Mouse (Mus musculus): ENCODE data around the gene Mcat. TPM values are rescaled to one million over a fixed set of nuclear protein-coding genes. Genes with fewer than 3 reads are reported as not detected.
"Not testable (repeated sequence)": the region's sequence is repeated elsewhere in the genome, so short reads cannot be mapped to it uniquely, and the experiment has no call there.

The Mcat gene
- polyA plus RNA-seq, 1 experiment from 2014 or later: 52.7 TPM

DNA sequence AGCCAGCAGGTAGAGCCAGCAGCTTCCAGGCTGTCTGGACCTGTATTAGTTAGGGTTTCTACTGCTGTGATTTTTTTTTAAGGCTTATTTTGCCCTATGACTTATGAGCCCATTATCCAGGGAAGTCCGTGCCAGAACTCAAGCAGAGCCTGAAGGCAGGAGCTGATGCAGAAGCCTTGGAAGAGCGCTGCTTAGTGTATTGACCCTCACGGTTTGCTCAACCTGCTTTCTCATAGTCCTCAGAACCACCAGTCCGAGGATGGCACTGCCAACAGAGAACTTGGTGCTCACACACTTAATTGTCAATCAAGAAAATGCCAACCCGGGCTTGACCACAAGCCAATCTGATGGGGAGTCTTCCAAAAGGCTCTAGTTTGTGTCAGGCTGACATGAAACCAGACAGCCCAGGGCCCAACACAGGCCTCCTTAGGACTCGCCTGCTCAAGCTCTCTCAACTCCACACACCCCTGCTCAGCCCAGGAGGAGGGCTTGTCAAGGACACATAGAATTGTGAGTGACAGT is 42.7 kb downstream of the Mcat start:
- WGBS: 80% methylated on average over 6 of the region's 6 CpGs
- Histone ChIP-seq H3K4me3 (no peak overlapping the region), H3K4me2 (replicated peaks) (no peak overlapping the region), H3K27ac (no peak overlapping the region), H3K36me3 (no peaks in the 10 kb centered on the region), H3K27me3 (peaks cover 21% of the 10 kb centered on the region), H3K4me1 (peaks cover 17% of the 10 kb centered on the region; the same call in 1 of the 2 replicates), H3K9me3 (no peaks in the 10 kb centered on the region), H3K9ac (no peak overlapping the region)
- no peak for ATAC-seq (ENCODE audit: insufficient number of reproducible peaks, insufficient read depth, low FRiP score, low TSS enrichment)

DNA sequence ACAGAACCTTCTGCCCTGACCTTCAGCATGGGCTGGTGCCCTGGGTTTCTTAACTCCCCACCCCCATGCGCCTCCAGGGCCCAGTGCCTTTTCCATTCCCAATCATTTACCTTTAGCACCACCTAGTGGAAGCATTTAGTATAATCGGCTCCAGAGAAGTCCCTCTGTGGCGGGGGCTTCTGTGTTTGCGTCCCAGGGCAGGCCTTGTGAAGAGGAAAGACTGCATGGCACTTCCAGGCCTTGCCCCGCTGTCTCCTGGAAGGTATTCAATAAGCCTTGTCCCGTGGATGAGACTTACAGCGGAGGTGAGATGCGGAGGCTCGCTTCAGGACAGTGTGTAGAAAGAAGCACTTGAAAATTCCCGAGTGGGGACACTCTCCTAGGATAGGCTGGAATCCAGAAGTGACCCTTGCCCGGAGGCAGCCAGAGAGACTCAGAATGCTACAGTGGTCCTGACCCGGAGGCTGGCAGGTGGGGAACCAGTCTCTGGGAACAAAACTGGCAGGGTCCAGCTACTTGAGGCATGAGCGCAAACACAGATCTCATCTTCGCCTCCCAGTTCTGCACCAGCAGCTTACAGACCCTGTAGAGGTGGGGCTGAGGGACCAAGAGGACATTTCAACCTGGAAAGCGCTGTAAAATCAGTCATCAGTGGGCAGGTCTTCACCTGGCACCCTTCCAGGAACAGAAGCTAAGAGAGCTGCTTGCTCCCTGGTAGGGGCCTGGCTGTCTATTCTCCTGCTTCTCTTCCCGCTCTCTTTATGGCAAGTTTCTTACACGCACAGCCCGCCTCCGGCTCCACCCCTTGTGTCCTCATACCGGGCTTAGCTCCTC is 45.2 kb downstream of the Mcat start:
- WGBS: 35% methylated on average over 20 of the region's 20 CpGs
- Histone ChIP-seq H3K27me3 (0 out of 2 replicates have a peak, but pooled peaks cover 3% of the 10 kb centered on the region), H3K4me2 (replicated peaks) (peak overlapping the region; percentile 34), H3K36me3 (no peaks in the 10 kb centered on the region), H3K9me3 (no peaks in the 10 kb centered on the region), H3K9ac (0 out of 2 replicates have a peak overlapping the region, but pooled peaks have one; percentile 24), H3K4me1 (peaks cover 12% of the 10 kb centered on the region; the same call in 1 of the 2 replicates), H3K4me3 (no peak overlapping the region), H3K27ac (no peak overlapping the region)
- ATAC-seq (ENCODE audit: insufficient number of reproducible peaks, insufficient read depth, low FRiP score, low TSS enrichment): peak; percentile 76; the same call in 1 of the 2 replicates

GRCm38 (mm10) chr15:83515018-83515417 is 48.6 kb downstream of the Mcat start:
- no peak overlapping the region for H3K4me3 ChIP-seq
- ATAC-seq (ENCODE audit: insufficient number of reproducible peaks, insufficient read depth, low FRiP score, low TSS enrichment): no peak
- 68% methylated on average over 5 of the region's 5 CpGs for WGBS

DNA sequence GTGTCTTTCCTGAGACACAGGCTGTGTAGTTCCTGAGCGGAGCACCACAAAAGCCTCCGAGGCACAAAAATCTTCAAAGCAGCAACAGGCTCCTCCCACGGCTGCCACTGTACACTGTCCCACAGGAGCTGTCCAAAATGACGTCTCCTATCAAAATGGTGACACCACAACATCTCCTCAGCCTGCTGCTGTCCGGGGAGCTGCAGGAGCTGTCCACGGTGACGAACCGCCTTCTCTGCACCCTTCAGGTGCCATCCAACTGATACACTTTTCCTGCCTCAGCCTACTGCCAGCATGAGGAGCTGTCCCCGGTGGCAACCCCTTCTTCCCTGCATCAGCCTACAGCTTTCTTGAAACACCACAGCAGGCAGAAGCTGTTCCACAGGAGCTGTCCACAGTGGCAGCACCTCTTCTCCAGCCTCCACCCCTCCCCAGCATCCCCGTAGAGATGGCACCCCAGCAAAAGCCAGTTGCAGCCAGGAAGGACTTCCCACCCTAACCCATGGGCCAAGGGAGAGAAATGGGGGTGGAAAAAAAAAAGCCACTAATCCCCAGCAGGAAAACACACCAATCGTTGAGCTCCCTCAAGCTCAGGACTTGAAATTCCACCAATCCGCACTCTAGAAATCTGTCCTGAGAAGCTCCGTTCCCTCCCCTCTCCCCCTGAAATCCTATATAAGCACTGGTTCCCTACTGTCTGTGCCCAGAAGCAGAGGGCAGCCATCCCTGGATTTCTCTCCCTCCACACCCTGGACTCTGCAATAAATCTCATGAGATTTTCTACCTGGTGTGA is 50.9 kb downstream of the Mcat start:
- Histone ChIP-seq H3K4me1 (peaks cover 8% of the 10 kb centered on the region; the same call in 1 of the 2 replicates), H3K27me3 (no peaks in the 10 kb centered on the region), H3K27ac (no peak overlapping the region), H3K4me3 (no peak overlapping the region), H3K9ac (no peak overlapping the region), H3K9me3 (no peaks in the 10 kb centered on the region), H3K36me3 (no peaks in the 10 kb centered on the region), H3K4me2 (replicated peaks) (no peak overlapping the region)
- WGBS: 73% methylated on average over 13 of the region's 13 CpGs
- no peak for ATAC-seq (ENCODE audit: insufficient number of reproducible peaks, insufficient read depth, low FRiP score, low TSS enrichment)

More at GRCm38 (mm10) chr15:83515018-83515417, 48.6 kb downstream of the Mcat start:
- Histone ChIP-seq H3K4me1 (peaks cover 14% of the 10 kb centered on the region; the same call in 1 of the 2 replicates), H3K36me3 (no peaks in the 10 kb centered on the region), H3K27ac (no peak overlapping the region), H3K9me3 (no peaks in the 10 kb centered on the region), H3K9ac (no peak overlapping the region), H3K4me2 (replicated peaks) (no peak overlapping the region), H3K27me3 (no peaks in the 10 kb centered on the region)

GRCm38 (mm10) chr15:83510805-83511405 is 52.7 kb downstream of the Mcat start, which contains the start of gene Ttll1:
Ttll1 (minus strand) TSS chr15:83510893.
- Histone ChIP-seq H3K27me3 (no peaks in the 10 kb centered on the region), H3K9ac (peak within 1 kb of the TSS; percentile 59), H3K27ac (0 out of 2 replicates have a peak within 1 kb of the TSS, but pooled peaks have one; percentile 46), H3K4me3 (peak within 1 kb of the TSS; percentile 59), H3K4me1 (peaks cover 7% of the 10 kb centered on the region; the same call in 1 of the 2 replicates), H3K36me3 (no peaks in the 10 kb centered on the region), H3K4me2 (replicated peaks) (peak within 1 kb of the TSS; percentile 85), H3K9me3 (no peaks in the 10 kb centered on the region)
- peak; percentile 92 for ATAC-seq (ENCODE audit: insufficient number of reproducible peaks, insufficient read depth, low FRiP score, low TSS enrichment)
- 11% methylated on average over 41 of the region's 41 CpGs for WGBS

DNA sequence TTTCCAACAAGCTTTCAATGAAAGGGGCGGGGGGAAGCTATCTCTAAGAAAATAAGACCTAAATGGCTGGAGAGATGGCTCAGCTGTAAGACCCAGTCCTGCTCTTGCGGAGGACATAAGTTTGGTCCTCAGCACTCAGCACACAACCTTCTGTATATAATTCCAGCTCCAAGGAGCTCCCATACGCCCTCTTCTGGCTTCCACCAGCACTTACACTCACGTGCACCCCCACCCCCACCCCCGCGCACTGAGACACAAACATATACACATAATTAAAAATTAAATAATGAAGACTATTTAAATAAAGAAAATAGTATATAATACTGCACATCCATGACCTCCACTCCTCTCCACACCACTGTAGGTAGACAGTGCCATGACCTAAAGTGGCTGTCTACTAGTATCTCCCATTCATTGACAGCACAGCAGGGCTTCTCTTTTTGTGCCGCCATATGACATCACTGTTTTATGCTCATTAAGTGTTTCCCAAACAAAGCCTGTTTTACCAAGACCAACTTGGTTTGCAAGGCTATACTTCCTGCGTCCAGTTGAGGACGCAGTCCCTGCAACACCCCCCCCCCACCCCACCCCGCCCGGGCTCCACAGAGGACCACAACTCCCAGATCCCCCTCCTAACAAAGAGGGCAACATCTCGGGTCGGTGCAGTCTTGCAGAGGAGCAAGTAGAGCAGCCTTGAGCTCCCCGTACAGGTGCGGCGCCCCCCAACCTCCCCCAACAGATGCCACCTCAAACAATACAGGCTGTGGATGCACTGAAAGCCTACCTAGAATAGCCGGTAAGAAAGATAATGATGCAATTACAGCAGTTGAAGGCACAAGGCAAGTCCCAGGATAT is 53.4 kb downstream of the Mcat start:
- peak; percentile 66 for ATAC-seq (ENCODE audit: insufficient number of reproducible peaks, insufficient read depth, low FRiP score, low TSS enrichment)
- peaks cover 7% of the 10 kb centered on the region; the same call in 1 of the 2 replicates for H3K4me1 ChIP-seq
- H3K4me2 ChIP-seq (replicated peaks): peak overlapping the region; percentile 85
- peak overlapping the region; percentile 59 for H3K4me3 ChIP-seq
- no peaks in the 10 kb centered on the region for H3K9me3 ChIP-seq
- H3K27me3 ChIP-seq: no peaks in the 10 kb centered on the region
- H3K36me3 ChIP-seq: peaks cover 7% of the 10 kb centered on the region; the same call in 1 of the 2 replicates
- 28% methylated on average over 17 of the region's 17 CpGs for WGBS
- peak overlapping the region; percentile 59 for H3K9ac ChIP-seq
- H3K27ac ChIP-seq: 0 out of 2 replicates have a peak overlapping the region, but pooled peaks have one; percentile 46

- H3K27me3 ChIP-seq; H3K9me3 ChIP-seq; ATAC-seq (ENCODE audit: insufficient number of reproducible peaks, insufficient read depth, low FRiP score, low TSS enrichment); H3K4me3 ChIP-seq; H3K4me1 ChIP-seq; H3K9ac ChIP-seq; H3K27ac ChIP-seq; H3K4me2 ChIP-seq (replicated peaks): not testable (repeated sequence)
- H3K36me3 ChIP-seq: peaks cover 52% of the 10 kb centered on the region
- 78% methylated on average over 6 of the region's 6 CpGs for WGBS
Measured at GRCm38 (mm10) chr15:83501483-83501882, 62.1 kb downstream of the Mcat start.

- Histone ChIP-seq H3K9ac (no peak overlapping the region), H3K4me2 (replicated peaks) (no peak overlapping the region), H3K27ac (no peak overlapping the region), H3K4me1 (no peaks in the 10 kb centered on the region), H3K27me3 (no peaks in the 10 kb centered on the region), H3K9me3 (no peaks in the 10 kb centered on the region), H3K4me3 (no peak overlapping the region), H3K36me3 (peaks cover 57% of the 10 kb centered on the region)
- no peak for ATAC-seq (ENCODE audit: insufficient number of reproducible peaks, insufficient read depth, low FRiP score, low TSS enrichment)
- 49% methylated on average over 3 of the region's 3 CpGs for WGBS
Measured at GRCm38 (mm10) chr15:83500352-83500751, 63.2 kb downstream of the Mcat start.

DNA sequence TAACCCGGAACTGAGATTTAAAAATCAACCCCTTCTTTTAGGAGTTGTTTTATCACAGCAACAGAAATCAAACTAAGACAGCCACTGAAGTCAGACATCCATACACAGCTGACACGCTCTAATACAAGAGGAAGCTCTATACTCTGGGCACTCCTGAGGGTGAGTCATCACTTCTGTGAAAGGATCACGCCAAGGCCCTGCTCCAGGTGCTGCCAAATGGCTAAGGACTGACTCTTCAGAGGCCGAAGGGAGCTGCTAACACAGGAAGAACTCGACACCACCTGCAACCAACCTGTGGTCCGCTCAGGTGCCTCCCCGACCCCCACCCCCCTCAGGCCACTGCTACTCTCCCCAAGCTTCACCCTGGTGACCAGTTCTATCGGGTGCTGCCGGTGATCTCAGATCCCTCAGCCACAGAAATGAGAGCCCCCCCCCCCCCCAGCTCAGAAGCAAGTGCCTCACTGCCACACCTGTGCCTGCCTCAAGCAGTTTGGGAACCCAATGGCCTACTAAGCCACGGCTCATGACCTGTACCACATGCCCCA is 64.3 kb downstream of the Mcat start:
- H3K9ac ChIP-seq: no peak overlapping the region
- 89% methylated on average over 10 of the region's 10 CpGs for WGBS
- peaks cover 63% of the 10 kb centered on the region for H3K36me3 ChIP-seq

GRCm38 (mm10) chr15:83497299-83497698 is 66.3 kb downstream of the Mcat start:
- Histone ChIP-seq H3K36me3 (peaks cover 59% of the 10 kb centered on the region), H3K27me3 (no peaks in the 10 kb centered on the region), H3K4me3 (no peak overlapping the region), H3K4me2 (replicated peaks) (no peak overlapping the region), H3K9ac (no peak overlapping the region), H3K27ac (no peak overlapping the region), H3K4me1 (no peaks in the 10 kb centered on the region), H3K9me3 (no peaks in the 10 kb centered on the region)
- WGBS: 87% methylated on average over 6 of the region's 6 CpGs
- no peak for ATAC-seq (ENCODE audit: insufficient number of reproducible peaks, insufficient read depth, low FRiP score, low TSS enrichment)

More for the DNA sequence above, 64.3 kb downstream of the Mcat start:
- Histone ChIP-seq H3K27ac (no peak overlapping the region), H3K9me3 (no peaks in the 10 kb centered on the region), H3K27me3 (no peaks in the 10 kb centered on the region), H3K4me1 (no peaks in the 10 kb centered on the region), H3K4me3 (no peak overlapping the region), H3K4me2 (replicated peaks) (no peak overlapping the region)
- no peak for ATAC-seq (ENCODE audit: insufficient number of reproducible peaks, insufficient read depth, low FRiP score, low TSS enrichment)
